Mouse (Mus musculus) thymus, adult 2 months (tissue): Measurements from ENCODE around the gene Nrg3.

ENCODE experiments used
- CTCF ChIP-seq: fragments of 200-500 bp; IDR thresholded peaks from 2 replicates; pipeline ENCODE4 v1.5.1; 2012; ENCODE audit warnings: mild to moderate bottlenecking, control low read depth, low read length, moderate library complexity, borderline replicate concordance; ENCODE audit not compliant: control insufficient read depth, poor library complexity, insufficient read depth; ENCODE audit errors: extremely low read depth
- POLR2A ChIP-seq: fragments of 200-500 bp; IDR thresholded peaks from 2 replicates; pipeline ENCODE4 v1.6.1; 2012; ENCODE audit warnings: mild to moderate bottlenecking, low read length, control low read depth, moderate library complexity; ENCODE audit not compliant: control insufficient read depth, poor library complexity, insufficient read depth; ENCODE audit errors: extremely low read depth

GRCm38 (mm10) chr14:39191946-39192345 lies 280.9 kb downstream of the Nrg3 start:
- TF ChIP-seq POLR2A (no peak), CTCF (no peak)
